Comparison of ENCODE assay signal across 8 mouse cellular contexts in genomic region chr7:34653731-34654440, GRCm38 (mm10). TPM values are rescaled to one million over a fixed set of nuclear protein-coding genes. Genes with fewer than 3 reads are reported as not detected.
DNase-seq lines count a peak whose midpoint lies in the region; ATAC-seq lines count a peak whose summit lies in the region.

No protein-coding gene starts in this region.

- H3K27me3 ChIP-seq in heart, embryonic 12.5 days (replicated peaks), result 0 out of 2 replicates have a peak, but pooled peaks cover 3% of the 10 kb centered on the region
- H3K27me3 ChIP-seq in midbrain, embryonic 14.5 days (ENCODE audit: control insufficient read depth, insufficient read depth, low read length), result no peaks in the 10 kb centered on the region

- H3K27ac ChIP-seq in heart, embryonic 12.5 days (ENCODE audit: poor library complexity, severe bottlenecking), result peak overlapping the region; percentile 93
- peak overlapping the region; percentile 100 for H3K27ac ChIP-seq in midbrain, embryonic 14.5 days (replicated peaks; ENCODE audit: low read depth, low read length)

- H3K4me2 ChIP-seq in heart, embryonic 12.5 days, result peak overlapping the region; percentile 88
- H3K4me2 ChIP-seq in midbrain, embryonic 14.5 days (ENCODE audit: low read length), result peak overlapping the region; percentile 93

- peak; percentile 55 for DNase-seq in urinary bladder, adult 2 months (ENCODE audit: low spot score)
- no peak for DNase-seq in urinary bladder, postnatal 36 days (ENCODE audit: low spot score in 2 of 2)
- DNase-seq in cerebellum, postnatal 36 days, result peak; percentile 30 to 37
- DNase-seq in kidney, postnatal 4 days, result peak; percentile 67 to 78
- DNase-seq in midbrain, embryonic 14.5 days, result peak; percentile 78
- no peak for DNase-seq in spleen, adult 12 weeks (ENCODE audit: low spot score)

- peak; percentile 62 for ATAC-seq in heart, embryonic 12.5 days (ENCODE audit: insufficient number of reproducible peaks, low FRiP score)
- ATAC-seq in midbrain, embryonic 14.5 days (ENCODE audit: low FRiP score, low TSS enrichment), result peak; percentile 54
- ATAC-seq in frontal cortex, adult (ENCODE audit: low TSS enrichment), result no peak

- WGBS in heart, embryonic 12.5 days, result under 1% methylated on average over 56 of the region's 64 CpGs
- WGBS in midbrain, embryonic 14.5 days, result under 1% methylated on average over 52 of the region's 64 CpGs

- H3K9ac ChIP-seq in heart, embryonic 12.5 days, result peak overlapping the region; percentile 88
- peak overlapping the region; percentile 98 for H3K9ac ChIP-seq in midbrain, embryonic 14.5 days (replicated peaks; ENCODE audit: low read length)

- H3K4me1 ChIP-seq in heart, embryonic 12.5 days (replicated peaks), result peaks cover 6% of the 10 kb centered on the region; the same call in 1 of the 2 replicates
- H3K4me1 ChIP-seq in midbrain, embryonic 14.5 days (ENCODE audit: control insufficient read depth, insufficient read depth, low read length), result peaks cover 31% of the 10 kb centered on the region

- H3K36me3 ChIP-seq in heart, embryonic 12.5 days, result peaks cover 11% of the 10 kb centered on the region
- H3K36me3 ChIP-seq in midbrain, embryonic 14.5 days (ENCODE audit: control insufficient read depth, insufficient read depth, low read length), result peaks cover 12% of the 10 kb centered on the region

- no peaks in the 10 kb centered on the region for H3K9me3 ChIP-seq in heart, embryonic 12.5 days (replicated peaks)
- no peaks in the 10 kb centered on the region for H3K9me3 ChIP-seq in midbrain, embryonic 14.5 days (ENCODE audit: control insufficient read depth, low read length)

- peak overlapping the region; percentile 83 for H3K4me3 ChIP-seq in heart, embryonic 12.5 days
- peak overlapping the region; percentile 84 for H3K4me3 ChIP-seq in midbrain, embryonic 14.5 days (replicated peaks; ENCODE audit: low read depth, low read length)

RNA-seq across cellular contexts. Expression of gene Kctd15, which starts 2.6 kb away (rescaled TPM):
- 63.9 and 67.8 TPM in 2 replicates for polyA plus RNA-seq in urinary bladder, adult 2 months (2012; rRNA removed)
- 9.0 and 9.1 TPM in 2 replicates for polyA plus RNA-seq in heart, embryonic 12.5 days (2016; fragmentation: Nextera tagmentation; extraction: Ambion mirVana)
- polyA plus RNA-seq in midbrain, embryonic 14.5 days (2014; fragmentation: Nextera tagmentation; extraction: Ambion mirVana), result 17.5 and 29.1 TPM in 2 replicates

Comparison
In these comparisons a context has a peak if more than half of its experiments do, and no peak if none do; other contexts are left out.
1. DNase-seq: peak in urinary bladder, adult 2 months (single experiment), cerebellum, postnatal 36 days (2 of 2), kidney, postnatal 4 days (2 of 2) and midbrain, embryonic 14.5 days (single experiment); none in urinary bladder, postnatal 36 days (0 of 2) and spleen, adult 12 weeks (single experiment).